Mouse (Mus musculus) urinary bladder, adult 18-20 months (tissue): ENCODE measurements around the gene Plpp1.
A peak's percentile ranks its signal among the peaks of the same experiment; 100 is the strongest.

ENCODE experiments used
- DNase-seq, 2 experiments: peaks; one replicate each; pipeline ENCODE4 v3.0.0; 2022; ENCODE audit warnings: low spot score in 2 of 2, mixed read lengths in 2 of 2

Gene Plpp1

DNA sequence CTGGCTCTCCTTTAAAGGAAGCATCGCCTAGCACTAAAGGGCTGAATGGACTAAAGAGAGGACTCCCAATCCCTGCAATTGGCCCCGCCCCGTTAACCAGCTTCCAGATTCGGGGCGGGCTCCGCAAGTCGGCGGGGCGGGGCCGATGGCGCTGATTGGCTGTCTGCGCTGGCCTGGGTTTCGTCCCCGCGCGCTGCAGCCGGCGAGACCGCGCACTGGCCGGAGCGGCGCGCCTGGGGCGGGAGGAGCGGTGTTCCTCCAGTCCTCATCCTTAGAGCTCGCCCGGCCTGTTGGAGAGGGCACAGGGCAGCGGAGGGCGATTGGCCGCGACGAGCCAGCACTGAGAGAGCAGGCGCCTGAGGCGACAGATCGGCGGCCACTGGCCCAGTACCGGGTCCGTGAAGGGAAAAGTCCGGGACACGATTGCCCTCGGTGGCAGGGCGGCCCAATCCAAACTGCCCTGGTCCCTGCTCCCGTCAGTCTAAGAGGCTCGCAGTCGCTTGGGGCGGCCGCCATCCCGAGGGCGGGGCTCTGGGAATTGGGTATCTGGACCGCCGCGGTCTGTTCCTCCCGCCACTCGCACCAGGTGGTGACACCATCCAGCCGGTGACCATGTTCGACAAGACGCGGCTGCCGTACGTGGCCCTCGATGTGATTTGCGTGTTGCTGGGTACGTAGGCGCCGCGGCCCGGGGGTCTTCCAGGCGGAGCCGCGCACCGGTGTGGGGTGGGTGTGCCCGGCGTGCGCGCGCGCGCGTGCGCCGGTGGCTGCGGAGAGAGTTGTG lies at the start of gene Plpp1:
TSS of gene Plpp1 (plus strand) at position 196 of the 784 bp plus-strand sequence.
- peak; percentile 93 to 94 for DNase-seq

DNA sequence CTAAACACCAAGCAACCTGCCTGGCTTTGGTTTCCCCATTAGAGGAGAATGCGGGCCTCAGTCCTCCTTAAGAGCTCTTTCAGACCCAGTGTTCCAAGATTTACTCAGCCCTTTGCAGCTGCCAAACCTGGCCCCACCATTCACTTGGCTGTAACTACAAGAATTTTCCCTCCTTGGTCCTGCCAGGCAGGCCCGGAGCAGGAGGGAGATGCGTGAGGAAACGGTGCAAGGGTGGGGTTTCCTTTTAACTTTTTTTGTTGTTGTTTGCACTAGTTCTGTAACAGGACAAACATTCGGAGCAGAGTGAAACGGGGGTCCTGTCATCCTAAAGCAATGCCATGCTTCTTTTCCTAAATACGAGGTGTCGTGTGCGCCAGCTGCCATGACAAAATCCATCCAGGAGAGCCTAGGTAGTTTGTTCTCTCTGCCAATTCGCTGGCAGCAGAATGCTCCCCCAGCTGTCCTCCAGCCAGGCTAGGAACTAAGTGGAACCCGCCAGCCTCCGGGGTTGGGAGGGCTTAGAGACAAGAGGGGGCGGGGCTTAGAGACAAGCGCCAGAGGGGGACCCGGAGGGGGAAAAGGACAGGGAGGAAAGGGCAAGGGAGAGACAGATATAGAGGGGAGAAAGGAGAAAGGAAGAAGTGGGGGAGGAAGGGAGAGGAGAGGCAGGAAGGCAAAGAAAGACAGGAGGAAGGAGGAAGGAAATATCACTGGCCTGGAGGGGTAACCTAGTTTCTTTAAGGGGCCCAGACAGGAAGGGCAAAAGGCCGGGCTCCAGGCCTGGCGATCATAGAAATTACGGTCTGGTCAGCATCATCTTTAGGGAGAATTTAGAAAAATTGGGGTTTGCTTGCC lies 48.9 kb upstream of the Plpp1 start:
- peak in 1 of 2 experiments; percentile 41 for DNase-seq

DNA sequence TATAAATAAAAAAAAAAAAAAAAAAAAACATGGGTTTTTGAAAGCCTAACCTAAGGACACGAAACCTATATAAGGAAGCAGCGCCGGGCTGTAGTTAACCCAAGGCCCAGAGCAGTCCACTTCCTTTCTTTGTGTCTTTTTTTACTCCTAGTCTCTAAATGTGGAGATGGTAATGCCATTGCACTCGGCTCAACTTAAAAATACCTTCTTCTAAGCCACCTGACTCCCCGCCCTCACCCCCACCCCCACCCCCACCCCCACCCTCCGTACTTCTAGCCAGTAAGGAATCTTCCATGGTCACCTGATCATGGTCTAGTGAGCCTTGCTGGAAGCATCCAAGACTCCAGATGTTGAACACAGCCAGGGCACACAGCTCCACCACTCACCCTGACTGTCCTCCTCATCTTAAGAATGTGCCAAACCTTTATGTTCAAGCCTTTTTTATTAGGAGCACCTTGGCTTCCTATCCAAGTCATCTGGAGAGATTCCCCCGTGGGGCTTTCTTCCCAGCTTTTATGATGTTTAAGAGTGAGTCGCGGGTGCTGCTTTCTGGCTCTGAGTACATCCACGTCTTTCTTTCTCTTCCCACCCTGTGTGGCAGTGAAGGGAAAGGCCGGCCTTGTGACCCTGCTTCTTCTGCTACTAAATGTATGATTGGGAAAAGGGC lies 48.1 kb upstream of the Plpp1 start:
- DNase-seq: no peak

DNA sequence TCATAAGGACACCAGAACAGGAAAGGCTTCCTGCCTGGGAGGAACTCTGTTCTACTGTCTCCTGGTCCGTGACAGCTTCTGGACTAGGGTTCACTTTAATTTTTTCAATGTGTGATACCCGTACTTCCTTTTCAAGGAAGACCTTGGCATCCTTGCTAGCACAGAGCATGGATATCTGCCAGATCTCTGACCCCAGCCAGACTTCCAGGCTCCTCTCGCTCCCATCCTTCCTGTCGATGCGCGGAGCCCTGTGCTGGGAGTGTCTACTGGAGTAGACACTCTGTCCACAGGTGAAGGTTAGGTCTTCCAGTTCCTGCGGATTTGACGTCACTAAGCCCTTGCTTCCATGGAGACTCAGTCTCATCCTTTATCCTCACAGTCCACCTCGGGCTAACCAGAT lies 47.1 kb upstream of the Plpp1 start:
- no peak for DNase-seq

DNA sequence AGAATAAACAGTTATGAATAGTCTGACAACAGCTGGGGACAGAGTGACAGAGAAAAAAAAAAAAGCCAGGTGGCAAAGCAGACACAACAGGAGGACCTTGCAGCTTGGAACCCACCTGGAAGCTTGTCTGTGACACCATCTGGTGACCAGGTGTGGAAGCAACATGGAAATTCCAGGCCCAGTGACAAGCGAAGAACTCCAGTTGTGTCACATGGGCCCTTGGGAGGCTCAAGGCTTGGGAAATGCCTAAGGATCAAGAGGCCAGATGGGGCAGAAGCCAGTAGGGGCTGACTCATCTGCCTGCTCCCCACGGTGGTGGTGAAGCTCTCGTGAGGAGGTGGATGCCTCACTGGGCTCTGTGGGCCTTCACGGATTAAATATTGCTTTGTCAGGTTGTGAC lies 45.7 kb upstream of the Plpp1 start:
- DNase-seq: no peak

DNA sequence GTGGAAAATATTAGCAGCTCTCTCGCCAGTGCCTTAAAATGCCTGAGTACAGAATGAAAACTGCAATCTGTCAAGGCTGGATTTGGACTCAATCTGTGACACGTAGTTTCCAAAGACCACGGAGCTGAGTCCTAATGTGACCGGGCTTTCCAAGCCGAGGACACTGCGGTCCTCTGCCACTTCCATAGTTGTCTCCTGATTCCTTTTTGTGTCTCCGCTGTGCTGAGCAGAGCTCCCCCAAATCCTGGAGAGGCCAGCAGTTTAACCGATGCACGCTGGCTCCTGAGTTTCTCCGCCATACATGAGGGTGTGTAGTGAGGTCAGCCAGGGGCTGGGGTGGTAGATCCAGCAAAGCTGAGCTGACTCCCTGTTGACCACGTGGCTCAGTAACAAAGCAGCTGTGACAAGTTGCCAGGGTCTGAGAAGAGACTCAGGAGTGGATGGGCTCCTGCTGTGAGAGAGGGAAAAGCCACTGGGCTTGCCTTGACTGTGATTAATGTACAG lies 45.0 kb upstream of the Plpp1 start:
- DNase-seq: no peak

DNA sequence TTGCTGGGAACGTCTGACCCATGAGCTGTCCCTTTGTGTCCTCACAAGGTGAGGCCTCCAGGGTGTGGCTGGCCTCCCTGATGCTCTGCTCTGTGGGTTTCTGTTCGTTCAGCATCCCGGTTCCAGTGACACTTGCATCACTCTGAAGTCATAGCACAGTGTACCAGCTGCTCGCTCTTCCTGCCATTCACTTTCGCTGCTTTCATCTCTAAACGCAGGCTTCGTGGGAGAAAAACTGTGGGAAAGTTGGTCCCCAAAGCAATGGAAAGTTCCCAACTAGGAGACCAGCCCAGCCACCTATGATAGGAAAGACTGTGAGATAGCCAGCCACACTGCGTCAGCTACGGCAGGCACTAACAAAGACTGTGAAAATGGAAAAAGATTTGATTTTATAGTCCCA lies 43.2 kb upstream of the Plpp1 start:
- no peak for DNase-seq

DNA sequence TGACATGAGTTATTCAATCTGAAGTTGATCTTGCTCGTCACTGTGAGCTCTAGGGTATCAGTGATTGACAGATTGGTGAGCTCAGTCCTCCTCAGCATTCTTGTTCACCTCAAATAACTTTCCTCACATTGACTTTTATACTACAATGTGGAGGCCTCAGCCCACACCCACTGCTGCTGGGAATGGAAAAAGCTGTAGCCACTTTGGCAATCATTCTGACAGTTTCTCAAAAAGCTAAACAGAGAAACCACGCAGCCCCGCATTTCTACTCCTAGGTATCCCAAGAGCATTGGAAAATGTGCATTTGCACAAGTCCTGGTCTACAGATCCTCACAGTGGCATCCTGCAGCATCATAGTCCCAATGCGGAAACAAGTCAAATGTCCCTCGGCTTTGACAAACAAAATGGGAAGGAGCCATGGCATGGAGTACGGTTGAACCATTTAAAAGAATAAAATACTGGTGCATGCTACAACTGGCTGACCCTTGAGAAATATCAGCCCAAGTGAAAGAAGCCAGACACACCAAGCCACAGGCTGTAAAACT lies 42.0 kb upstream of the Plpp1 start:
- no peak for DNase-seq

DNA sequence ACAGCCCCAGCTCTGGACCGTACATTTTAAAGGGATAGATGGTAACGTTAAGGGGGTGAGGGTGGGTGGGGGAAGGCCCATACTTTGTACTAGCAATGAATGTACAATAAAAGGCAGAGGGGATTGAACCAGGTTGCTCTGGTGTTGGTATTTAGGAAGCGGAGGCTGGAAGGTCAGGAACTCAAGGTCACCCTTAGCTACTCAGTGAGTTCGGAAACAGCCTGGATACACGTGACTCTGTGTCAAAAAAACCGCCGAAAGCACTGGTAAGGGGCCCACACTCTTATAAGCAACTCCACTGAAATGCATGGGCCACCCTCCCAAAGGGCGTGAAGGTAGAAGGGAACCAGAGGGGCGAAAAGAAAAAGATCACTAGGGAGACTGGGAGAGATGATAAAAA lies 41.2 kb upstream of the Plpp1 start:
- no peak for DNase-seq

DNA sequence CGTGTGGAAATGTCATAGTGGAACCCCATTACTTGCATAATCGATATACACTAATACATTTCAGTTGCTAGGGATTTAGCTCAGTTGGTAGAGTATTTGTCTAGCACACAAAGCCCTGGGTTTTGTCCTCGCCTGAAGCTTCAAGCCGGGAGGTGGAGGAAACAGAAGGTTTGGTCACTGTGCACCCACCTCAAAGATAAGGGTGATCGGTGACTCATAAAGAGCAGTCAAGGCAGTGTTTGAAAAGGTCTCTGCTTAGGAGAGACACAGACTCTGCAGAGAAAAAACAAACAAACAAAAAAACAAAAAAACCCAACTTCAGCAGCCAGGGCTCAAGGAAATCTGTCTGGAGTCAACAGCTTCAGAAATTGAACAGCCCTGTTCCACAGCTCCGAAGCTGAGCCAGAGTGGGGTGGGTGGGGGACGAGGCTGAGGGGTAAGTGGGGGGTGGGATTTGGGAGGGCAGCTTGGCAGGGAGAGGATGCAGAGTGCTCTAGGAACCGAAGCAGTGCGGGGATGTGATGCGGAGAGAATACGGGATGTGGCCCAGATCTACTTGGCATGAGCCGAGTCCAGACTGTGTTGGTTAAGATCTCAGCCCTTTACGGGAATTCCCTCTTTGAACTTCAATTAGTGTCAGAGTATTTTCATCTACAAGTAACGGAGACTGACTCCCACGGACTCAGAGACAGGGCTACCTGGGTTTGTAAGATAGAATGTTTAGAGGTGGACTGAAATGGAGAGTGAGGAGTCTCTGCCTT lies 40.6 kb upstream of the Plpp1 start:
- DNase-seq: no peak

DNA sequence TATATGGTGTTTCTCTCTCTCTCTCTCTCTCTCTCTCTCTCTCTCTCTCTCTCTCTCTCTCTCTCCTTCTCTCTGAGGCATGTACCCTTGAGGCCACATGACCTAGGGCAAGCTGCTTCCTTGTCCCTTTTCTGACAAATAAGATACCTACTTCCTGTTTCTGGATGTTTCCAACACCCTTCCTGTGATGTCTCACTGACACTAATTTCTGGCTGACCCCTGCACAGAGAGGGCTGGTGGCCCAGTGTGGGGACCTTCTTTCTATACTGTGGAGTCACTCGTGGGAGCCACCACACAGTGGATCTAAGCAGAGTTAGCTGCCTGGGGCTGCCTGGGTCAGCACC lies 40.1 kb upstream of the Plpp1 start:
- no peak for DNase-seq

DNA sequence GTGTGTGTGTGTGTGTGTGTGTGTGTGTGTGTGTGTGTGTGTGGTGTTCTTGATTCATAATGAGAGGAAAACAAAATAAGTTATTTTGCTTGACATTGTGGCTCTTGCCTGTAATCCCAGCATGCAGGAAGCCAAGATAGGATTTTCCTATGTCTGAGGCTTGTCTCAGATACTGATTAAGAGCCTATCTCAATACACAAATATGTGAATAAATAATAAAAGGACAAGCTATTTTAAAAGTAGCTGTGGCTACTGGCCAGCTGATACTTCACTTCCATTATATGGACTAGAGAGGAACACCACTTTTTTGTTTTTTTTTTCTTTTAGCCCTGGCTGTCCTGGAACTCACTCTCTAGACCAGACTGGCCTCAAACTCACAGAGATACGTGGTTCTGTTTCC lies 38.8 kb upstream of the Plpp1 start:
- no peak for DNase-seq

DNA sequence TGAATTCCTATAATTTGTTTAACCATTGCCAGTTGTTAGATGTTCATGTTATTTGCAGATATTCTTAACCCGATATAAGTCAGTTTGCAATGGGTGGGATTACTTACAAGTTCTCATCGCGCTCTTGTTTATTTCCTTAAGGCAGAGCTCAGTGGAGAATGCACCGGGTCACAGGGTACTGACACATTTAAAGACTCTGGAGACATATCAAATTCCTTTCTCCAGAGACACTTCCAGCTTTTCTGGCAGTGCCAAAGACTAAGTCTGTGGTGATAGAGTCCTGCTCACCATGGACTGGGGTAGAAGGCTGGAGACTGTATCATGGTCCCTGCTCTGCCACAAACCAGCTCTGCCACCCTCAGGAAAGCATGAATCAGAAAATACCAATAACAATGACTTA lies 38.0 kb upstream of the Plpp1 start:
- DNase-seq: no peak

DNA sequence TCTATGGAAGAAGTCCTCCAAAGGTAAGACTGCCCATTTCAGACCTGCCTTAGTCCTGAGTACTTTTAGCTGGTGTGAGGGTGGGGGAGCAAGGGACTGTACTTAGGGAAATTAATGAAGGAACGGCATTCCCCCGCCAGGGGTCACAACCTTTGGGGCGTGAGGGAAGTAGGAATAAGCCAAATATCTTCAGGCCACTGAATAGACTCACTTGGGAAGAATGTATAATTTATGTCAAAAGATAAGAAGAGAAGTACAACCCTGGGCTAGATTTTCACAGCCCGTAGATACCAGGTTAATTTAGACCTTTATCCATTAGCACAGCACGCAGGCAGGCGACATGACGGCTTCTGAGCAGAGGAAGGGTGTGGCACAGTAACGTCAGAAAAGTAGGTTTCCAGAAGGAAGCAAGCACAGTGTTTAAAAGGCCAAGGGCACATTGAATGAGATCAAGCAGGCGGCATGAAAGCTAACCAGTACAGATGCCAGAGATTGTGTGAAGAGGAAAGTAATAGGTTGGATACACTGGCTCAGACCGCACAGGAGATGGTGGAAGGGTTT lies 37.0 kb upstream of the Plpp1 start:
- DNase-seq: no peak

DNA sequence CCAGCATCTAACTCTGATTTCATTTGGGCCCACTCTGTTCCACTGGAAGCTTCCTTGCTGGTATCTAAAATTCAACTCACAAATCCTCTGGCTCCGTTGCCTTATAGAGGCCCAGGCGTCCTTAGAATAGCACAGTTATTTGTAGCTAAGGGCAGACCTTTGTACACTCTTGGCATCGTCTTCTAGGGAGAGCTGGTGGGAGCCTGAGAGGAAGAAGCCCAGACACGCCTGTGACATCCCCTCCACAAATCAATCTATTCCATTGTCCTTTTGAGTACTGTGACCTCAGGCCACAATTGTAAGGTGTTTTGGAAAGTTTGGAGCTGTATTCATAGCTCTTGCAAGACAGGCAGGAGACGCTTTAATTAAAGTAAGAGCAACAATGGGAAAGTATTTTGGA lies 36.0 kb upstream of the Plpp1 start:
- no peak for DNase-seq

DNA sequence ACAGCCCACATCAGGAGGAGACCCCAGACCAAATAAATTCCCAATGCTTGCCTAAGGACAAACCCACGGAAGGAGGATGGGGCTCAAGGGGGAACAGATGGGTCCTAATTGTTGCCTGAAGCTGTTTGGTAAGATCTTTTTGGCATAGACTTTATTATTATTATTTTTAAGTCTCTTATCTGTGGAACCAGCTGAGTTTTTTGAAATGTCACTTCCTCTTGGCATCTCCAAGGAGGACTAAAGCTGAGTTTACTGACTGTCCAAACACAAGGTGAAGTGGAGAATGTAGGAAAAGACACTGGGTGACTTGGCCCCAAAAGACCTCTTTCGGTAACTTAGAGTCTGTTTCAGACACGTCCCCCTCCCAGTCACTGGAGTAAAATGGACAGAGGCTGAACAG lies 34.9 kb upstream of the Plpp1 start:
- no peak for DNase-seq

DNA sequence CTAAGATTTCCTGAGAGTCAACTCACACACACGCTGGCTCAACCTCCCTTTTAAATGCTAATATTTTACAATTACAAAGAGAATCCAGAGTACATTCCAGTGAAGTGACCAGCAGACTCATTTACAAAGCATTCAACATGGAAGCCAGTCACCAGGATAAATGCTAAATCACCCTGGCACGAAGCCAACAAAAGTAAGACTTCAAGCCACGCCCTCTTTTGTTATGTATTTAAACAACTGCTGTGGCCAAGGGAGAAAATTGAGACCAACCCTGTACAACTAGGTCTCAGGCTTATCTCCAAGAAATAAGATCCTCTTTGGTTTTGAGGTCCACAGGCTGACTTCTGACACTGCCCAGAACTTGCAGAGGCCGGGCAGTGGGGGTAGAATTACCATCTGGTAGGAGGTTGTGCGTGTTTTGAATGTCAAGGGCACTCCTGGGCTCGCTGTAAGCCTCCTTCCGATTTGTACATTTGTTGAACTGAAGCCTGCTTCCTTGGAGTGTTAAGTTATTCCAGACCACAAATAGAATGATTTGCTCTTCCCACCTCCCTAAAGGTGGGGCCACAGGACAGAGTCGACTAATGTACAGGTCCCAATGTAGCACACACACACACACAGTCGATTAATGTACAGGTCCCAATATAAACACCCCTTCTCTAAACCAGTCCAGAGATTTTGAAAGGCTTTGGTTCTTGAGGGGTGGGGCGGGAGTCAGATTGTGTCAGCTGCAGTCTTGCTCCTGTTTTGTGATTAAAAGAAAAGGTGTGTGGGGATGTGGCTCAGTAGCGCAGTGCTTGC lies 29.9 kb upstream of the Plpp1 start:
- DNase-seq: no peak

DNA sequence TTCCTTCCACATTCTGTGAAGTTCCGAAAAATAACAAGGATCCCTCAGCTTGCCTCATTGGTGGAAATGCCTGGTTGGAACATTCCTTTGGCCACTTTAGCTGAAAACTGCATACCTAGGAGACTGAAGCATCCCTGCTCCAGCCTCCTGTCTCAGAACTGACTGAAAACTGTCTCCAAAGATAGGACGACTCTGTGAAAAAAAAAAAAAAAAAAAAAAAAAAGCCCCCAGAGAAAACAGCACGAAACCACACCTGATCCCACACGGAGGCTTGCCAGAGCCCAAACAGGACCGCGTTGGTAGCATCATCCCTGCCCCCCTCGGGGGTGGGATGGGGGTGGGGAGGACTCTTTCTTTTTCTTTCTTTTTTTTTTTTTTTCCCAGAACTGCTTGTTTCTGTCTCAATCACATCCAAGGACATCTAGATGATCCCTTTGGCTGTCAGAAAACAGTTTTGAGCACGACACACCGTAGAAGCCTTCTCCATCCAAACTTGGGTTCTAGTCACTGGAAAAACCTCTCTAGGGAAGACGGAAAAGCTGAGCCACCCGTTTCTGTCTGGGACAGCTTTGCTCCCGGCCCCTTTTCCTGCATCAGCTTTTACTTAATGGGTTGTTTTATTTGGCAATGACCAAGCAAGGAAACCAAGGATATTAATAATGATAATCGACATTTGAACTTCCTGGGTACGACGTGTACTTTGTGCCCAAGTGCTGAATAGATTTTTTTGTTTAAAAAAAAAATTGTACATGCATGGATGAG lies 29.0 kb upstream of the Plpp1 start:
- no peak for DNase-seq

DNA sequence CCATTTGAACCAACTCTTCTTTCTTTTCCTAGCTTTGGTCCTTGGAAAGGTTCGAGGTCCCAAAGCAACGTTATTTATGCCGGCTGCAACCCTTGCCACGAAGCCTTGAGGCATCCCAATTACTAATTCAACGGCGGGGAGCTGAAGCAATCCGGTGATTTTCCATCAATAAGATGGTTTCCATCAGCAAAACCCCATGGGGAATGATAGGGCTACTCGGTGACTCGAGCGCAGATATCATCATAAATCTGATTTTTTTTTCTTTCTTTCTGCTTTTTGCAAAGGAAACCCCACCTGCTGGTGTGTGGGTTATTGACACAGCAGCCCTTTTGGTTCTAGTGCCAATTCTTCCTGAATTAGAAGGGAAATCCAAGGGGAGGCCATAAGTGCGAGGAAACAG lies 28.3 kb upstream of the Plpp1 start:
- DNase-seq: no peak

DNA sequence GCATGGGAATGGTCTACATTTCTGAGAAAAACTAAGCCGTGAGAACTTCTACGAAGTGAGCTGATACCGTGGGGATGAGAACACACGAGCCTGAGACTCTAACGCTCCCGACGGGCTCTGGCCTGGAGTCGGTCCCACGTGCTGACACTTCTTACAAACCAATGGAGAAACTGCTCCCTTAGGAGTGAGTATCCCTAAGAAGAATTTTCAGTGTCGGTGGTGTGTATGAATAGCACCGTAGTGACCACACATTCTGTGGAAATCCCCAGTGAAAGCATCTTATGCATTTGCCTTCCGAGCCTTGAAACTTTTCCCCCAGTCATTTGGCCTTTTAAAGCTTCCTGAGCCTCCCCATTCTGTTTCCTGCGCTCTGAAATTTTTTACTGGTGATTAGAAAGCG lies 27.7 kb upstream of the Plpp1 start:
- no peak for DNase-seq
